Mouse (Mus musculus) activated CD4-positive, CD25-positive, alpha-beta regulatory T cell, adult 9 weeks (primary cell): ENCODE results near the gene Vmn1r138. TPM values are rescaled to one million over a fixed set of nuclear protein-coding genes. Genes with fewer than 3 reads are reported as not detected.

Source experiments
- polyA plus RNA-seq: library from polyadenylated mRNA; unstranded; fragments of 100-300 nt; shearing (Covaris generic); gene quantifications from one replicate; pipeline ENCODE4 v1.2.1, GENCODE M21; 2017

Gene Vmn1r138
- not detected for polyA plus RNA-seq

GRCm38 (mm10) chr7:22028797-22029196 lies at the start of gene Vmn1r138:
Gene Vmn1r138, minus strand, starts transcription at chr7:22028897.

DNA sequence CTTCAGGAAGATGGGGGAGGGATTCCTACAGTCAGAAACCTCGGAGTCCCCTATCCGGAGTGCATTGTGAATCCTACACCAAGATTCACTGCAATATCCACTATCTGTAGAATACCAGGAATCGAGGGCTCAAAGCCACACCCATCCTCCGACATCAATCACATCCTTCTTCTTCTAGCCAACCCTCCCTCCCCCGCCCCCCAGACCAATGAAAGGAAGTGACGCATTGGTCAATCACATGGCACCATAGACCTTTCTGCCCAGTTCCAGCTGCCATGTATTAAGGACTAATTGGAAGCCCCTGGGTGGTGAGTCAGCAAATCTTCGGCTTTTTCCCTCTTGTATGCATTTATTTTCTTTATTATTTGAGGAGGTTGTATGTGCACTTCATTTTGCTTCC lies 40.1 kb upstream of the Vmn1r138 start, which contains the start of gene Vmn1r139:
Gene Vmn1r139, plus strand, starts transcription at position 301 of the 400 bp plus-strand sequence.

DNA sequence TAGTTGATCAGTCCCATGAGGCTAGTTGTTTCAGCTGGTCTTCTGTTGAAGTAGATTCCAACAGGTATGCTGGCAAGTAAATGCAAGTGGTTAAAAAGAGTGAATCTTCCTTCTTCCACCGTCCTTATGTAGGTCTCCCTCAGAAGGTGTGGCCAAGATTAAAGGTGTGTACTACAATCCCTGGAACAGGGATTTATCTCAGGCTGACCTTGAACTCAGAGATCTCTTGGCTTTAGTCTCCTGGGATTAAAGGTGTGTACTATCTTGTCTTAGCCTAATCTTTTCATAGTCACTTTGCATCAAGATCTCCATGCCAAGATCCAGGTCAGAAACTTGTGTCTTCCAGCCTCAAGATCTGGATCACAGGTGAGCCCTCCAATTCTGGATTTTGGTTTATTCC lies 27.5 kb upstream of the Vmn1r138 start, which contains the start of gene Gm6176:
Gene Gm6176, minus strand, starts transcription at position 101 of the 400 bp plus-strand sequence.

GRCm38 (mm10) chr7:21994287-21994686 lies 34.4 kb downstream of the Vmn1r138 start, which contains the start of gene Vmn1r137:
Gene Vmn1r137, plus strand, starts transcription at chr7:21994587.

Other genes with a start within 250 kb of the Vmn1r138 start
- gene Gm4177, start 232.2 kb downstream of the Vmn1r138 start, polyA plus RNA-seq: not detected
- not detected for gene Vmn1r135, start 196.5 kb downstream of the Vmn1r138 start, polyA plus RNA-seq
- gene Gm5725, start 184.6 kb downstream of the Vmn1r138 start, polyA plus RNA-seq: not detected
- gene Gm5891, start 107.6 kb downstream of the Vmn1r138 start, polyA plus RNA-seq: not detected
- not detected for gene Vmn1r137, start 34.3 kb downstream of the Vmn1r138 start, polyA plus RNA-seq
- not detected for gene Gm6176, start 27.4 kb upstream of the Vmn1r138 start, polyA plus RNA-seq
- not detected for gene Vmn1r139, start 40.2 kb upstream of the Vmn1r138 start, polyA plus RNA-seq
- not detected for gene Gm16451, start 89.3 kb upstream of the Vmn1r138 start, polyA plus RNA-seq
- not detected for gene Gm10666, start 105.8 kb upstream of the Vmn1r138 start, polyA plus RNA-seq
- not detected for gene Vmn1r142, start 135.1 kb upstream of the Vmn1r138 start, polyA plus RNA-seq
- not detected for gene Vmn1r143, start 160.5 kb upstream of the Vmn1r138 start, polyA plus RNA-seq
- not detected for gene Gm8653, start 172.4 kb upstream of the Vmn1r138 start, polyA plus RNA-seq
- not detected for gene Gm8453, start 200.6 kb upstream of the Vmn1r138 start, polyA plus RNA-seq